Mouse (Mus musculus) skeletal muscle tissue, adult 2 months (tissue): ENCODE measurements around the gene Slc7a1.
A peak's percentile ranks its signal among the peaks of the same experiment; 100 is the strongest.

Experiments used
- DNase-seq: peaks from one replicate; pipeline ENCODE4 v3.0.0-alpha.2; 2012; ENCODE audit warnings: low read depth, low spot score

The Slc7a1 gene

GRCm38 (mm10) chr5:148369178-148369577 lies 30.5 kb downstream of the Slc7a1 start:
- DNase-seq, result no peak

DNA sequence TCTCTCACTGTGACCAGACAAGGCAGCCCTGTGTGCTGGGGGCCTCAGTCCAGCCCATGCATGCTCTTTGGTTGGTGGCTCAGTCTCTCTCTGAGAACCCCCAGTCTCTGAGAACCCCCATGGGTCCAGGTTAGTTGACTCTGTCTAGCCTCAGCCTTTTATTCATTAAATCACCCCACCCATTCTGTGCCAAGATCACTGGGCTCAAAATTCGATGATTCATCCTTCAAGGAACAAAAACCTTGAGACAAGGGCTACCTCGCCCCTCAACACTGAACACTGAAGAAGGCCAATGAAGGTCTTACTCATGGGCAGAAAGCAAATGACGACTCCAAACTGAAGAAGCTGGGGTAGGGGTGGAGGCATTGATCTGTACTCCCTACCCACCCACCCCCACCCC lies 31.9 kb downstream of the Slc7a1 start:
- no peak for DNase-seq

GRCm38 (mm10) chr5:148366455-148366854 lies 33.2 kb downstream of the Slc7a1 start:
- no peak for DNase-seq

DNA sequence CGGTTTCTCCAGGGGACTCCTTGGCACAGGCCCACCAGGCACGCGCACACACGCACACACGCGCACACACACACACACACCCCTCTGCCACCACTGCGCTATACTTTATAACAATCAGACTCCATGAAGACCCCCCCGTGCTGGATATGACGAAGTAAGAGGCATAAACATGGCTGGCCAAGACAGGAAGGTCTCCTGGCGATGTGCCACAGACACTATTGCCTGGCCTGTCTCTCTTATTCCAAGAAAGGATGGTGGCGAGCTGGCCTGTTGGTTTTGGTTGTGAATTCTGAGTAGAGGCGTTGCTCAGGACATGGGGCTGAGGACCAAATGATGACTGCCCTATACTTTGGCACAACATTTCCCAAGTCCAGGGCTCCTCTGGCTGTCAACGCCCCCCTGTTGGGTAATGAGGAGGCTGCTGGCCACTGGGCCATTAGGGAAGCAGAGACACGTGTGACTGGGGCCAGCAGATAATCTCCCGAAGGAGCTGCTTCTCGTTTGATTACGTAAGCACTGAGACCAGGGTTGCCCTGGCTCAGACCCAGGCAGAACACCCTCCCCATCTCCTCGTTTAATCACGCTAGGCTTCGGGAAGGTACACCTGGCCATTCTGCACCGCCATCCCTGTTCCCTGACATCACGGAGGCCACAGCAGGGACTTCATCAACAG lies 36.1 kb downstream of the Slc7a1 start:
- DNase-seq, result no peak

DNA sequence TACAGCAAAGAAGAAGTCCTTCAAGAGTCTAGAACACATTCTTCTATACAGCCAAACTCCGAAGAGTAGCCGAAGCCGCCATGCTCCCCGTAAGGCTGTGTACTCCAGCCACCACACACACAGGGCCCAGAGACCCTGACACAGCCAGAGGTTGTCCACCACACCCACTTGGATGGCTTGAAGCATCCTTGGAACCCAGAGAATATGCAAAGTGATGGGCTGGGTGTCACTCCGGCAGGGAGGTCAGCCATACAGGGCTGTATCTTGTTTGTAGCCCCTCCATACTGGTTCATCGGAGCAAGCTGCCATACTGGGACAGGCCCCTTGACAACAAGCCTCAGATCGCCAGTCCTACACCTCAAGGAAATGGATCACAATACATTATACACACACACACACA lies 37.4 kb downstream of the Slc7a1 start:
- no peak for DNase-seq

DNA sequence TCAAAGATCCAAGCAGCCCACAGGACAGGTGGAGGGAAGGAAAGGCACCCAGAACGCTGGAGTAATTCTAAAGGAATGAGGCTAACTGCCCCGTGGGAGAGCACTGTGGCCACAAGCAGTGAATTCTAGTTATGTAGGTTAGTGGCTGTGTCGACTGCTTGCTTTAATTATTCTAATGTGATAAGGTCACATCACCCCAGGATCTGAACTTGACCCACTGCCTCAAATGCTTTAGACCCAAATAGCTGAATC lies 38.0 kb downstream of the Slc7a1 start:
- DNase-seq, result no peak

DNA sequence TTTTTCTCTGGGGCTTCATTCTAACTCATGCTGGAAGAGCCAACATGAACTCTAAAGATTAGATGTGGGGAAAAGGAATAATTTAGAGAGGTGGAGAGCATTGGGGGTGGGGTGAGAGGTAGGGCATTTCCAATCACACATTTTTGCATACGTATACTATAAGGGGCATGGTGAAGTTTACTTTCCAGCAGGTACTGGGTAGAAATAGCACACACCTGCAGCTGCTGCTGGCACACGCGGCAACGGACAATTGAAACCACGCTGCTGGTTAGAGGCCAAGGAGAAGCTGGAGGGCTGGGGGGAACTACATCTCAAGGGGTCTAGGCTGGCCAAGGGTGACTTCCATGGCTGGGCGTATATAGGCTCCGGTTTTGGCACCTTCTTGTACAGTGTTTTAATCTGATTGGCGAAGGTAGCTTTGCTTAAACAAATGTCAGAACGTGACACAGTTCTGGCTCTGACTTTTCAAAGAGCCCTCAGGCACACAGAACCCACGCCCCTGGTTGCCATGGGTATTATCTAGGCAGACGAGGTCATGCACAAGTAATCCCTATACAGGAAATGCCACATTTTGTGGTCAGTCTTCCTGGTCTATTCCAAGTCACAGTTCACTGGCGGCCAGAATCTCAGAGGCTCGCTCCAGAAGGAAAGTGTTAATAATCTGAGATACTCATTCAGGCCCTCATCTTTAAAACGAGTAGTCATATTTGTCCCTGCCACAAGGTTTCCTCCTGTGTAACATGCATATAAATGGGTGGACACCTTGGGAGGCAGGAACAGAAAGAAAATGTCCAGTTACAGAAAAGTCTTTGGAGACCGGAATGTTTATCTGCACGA lies 38.6 kb downstream of the Slc7a1 start:
- no peak for DNase-seq

DNA sequence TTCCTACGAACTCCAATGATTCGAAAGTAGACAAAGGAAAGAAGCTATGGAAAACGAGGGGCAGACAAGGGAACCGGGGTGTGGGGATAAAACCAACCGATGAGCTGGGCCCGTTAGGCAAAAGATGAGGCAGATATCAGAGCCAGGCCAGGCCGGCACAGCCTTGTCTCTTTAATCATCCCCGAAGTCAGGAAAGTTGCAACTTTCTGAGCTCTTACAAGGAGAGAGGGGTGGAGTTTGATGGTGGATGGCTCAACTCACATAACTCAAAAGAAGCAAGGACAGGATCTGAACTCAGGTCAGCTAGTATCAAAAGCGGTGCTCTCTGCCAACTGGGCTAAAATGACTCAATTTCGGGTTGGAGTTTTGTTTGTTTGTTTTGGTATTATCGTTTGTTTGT lies 40.6 kb downstream of the Slc7a1 start:
- no peak for DNase-seq

DNA sequence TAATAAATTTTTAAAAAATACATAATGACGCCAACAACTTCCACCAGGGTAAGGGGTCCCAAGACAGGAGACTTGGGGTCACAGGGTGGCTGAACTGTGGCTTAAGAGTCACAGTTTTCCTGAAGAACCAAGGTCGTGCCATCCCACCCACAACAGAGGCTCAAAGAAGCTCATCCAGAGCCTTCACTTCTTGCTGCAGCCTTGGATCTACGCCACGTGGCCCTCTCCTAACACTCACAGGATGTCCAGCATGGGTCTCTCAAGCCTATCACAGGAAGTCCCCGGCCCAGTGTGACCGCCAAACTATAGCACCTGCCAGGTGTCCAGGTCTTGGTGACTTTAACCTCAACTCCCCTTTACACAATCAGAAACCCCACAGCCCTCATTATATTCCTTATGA lies 42.5 kb downstream of the Slc7a1 start:
- no peak for DNase-seq

- no peak for DNase-seq
Observed at GRCm38 (mm10) chr5:148355822-148356221, 43.9 kb downstream of the Slc7a1 start.

- no peak for DNase-seq
Observed at GRCm38 (mm10) chr5:148354536-148354935, 45.2 kb downstream of the Slc7a1 start.

GRCm38 (mm10) chr5:148353429-148353828 lies 46.3 kb downstream of the Slc7a1 start:
- DNase-seq, result no peak

GRCm38 (mm10) chr5:148349327-148350011 lies 50.2 kb downstream of the Slc7a1 start:
- DNase-seq, result no peak

DNA sequence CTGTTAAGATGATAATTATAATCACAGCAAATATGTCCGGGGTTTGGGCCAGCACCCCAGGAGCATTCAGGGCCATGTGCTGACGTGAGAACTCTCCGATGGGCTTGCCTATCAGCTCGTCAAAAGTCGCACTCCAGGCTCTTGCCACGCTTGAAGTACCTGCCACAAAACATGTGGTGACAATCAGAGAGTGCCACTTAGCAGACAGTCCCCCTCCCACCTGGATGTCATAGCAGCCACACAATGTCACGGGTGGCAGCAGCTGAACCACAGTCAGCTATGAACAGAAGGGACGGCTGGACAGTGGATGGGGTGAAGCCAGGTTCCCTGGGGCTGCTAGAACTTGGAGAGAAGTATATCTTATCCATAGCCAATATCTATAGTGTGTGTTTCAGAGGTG lies 51.6 kb downstream of the Slc7a1 start:
- no peak for DNase-seq

DNA sequence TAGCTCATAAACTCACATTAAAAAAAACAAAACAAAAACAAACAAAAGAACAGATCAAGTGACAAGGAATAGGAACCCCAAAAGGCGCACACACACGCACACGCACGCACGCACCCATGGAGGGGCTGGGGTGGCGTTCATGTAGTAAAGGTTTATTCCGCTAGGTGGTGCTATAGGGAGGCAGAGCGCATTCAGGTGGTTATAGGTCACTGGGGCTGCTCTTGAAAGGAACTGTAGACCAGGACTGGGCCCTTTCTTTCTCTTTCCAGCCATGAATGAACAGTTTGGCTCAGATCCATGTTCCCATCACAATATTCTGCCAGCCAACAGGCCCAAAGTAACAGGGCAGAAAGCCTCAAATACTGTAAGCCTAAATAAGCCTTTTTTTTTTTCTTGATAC lies 53.2 kb downstream of the Slc7a1 start:
- DNase-seq, result no peak

DNA sequence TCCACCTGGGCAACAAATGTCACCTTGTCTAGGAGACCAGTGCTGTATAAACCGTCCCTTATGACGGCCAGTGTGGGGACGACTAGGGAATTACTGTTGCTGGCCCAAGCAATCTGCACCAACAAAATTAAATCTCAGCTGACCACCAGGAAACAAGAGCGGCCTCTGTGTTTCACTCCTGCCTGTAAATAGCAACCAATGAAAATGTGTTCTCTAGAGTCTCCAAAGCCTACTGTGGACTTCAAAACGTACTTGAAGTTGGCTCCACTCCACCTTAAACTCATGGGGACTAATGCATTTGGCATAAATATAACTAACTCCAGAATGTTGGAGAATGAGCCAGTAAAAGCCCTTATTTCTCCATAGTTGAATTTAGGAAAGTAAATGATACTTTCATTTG lies 55.3 kb downstream of the Slc7a1 start:
- no peak for DNase-seq

DNA sequence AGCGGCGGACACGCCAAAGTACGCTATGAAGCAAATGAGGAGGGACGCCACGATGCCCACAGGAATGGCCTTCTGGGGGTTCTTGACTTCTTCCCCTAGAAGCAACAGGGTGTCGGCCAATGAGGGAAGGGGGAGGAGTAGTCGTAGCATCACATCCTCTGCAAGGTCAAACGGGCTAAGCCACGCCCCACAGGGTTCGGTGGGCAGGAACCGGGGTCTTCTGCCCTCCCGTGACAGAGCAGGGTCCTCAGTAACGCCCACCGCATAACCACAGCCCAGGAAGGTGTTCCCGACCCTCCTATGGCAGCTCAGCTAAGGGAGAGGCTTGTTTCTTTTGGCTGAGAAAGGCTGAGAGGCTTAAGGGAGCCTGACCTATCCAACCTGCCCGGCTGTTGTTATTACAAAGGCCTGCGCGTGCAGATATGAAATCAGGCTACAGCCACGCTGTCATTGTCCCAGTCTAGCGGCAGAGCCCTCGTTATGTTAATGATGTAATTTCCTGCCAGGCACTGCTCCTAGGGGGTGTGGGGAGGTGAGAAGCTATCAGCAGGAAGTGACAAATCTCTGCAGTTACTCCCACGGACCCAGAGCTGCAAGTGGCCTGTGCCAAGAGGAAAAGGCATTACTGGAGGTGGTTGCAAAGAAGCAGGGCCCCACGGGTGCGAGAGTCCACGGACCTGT lies 57.5 kb downstream of the Slc7a1 start:
- DNase-seq, result no peak

DNA sequence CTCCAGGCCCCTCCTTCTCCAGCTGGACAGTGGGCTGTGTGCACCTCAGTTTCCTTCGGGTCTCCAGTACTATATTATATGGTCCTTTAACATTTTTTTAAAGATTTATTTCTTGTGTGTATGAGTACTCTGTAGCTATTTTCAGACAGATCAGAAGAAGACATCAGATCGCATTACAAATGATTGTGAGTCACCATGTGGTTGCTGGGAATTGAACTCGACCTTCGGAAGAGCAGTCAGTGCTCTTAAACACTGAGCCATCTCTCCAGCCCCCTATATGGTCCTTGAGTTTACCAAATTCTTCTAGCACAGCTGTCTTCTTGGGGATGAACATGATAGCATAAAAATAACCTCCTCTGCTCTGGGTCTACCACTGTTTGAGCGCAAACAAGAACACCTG lies 60.6 kb downstream of the Slc7a1 start:
- DNase-seq, result no peak

GRCm38 (mm10) chr5:148332622-148332974 lies 67.1 kb downstream of the Slc7a1 start:
- DNase-seq, result peak; percentile 48

GRCm38 (mm10) chr5:148331926-148332621 lies 67.6 kb downstream of the Slc7a1 start:
- no peak for DNase-seq

DNA sequence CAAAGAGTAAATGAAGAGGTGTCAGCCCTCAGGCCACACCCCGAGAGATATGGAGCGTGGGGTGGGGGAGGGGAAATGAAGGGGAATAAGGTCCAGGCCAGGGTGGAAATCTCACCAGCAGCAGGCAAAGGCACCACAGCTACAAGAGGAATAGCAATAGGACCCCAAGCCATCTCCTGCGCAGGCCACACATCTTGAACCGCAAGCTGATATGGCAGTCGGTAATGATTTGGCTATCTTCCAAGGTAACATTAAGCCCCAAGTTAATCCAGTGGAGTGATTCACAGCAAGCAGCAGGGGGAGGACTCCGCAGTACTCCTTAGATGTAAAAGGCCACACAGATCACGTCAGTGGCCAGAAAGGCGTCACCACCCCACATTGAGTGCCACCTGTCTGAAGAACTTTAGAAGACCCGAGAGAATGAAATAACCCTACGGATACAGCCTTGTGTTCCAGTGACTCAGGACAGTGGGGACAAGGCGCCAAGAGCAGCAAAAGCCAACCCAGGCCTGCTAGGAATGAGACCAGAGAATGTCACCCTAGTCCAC lies 68.4 kb downstream of the Slc7a1 start:
- DNase-seq, result no peak

DNA sequence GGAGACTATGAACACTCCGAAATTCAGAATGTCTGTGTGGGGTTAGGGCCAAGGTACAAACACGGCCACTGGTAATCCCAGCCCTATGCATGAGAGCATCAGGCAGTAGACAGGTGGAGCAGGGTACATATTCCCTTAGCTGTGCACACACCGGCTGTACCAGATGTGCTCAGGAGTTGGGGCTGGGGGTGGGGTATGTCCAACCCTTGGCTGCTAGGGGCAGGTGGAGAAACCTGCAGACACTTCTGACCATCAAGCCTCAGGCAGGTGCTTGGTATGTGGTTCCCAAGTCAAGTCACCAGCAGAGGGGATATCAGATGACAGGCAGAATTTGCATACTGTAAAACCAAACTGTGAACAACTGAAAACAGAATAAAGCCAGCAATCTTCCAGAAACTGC lies 70.7 kb downstream of the Slc7a1 start:
- DNase-seq, result no peak
